Mouse (Mus musculus): ENCODE results near the gene Plekha4.

The Plekha4 gene

GRCm38 (mm10) chr7:45538163-45539041 lies 12.3 kb downstream of the Plekha4 start:
- 2% methylated on average over 29 of the region's 29 CpGs for WGBS

DNA sequence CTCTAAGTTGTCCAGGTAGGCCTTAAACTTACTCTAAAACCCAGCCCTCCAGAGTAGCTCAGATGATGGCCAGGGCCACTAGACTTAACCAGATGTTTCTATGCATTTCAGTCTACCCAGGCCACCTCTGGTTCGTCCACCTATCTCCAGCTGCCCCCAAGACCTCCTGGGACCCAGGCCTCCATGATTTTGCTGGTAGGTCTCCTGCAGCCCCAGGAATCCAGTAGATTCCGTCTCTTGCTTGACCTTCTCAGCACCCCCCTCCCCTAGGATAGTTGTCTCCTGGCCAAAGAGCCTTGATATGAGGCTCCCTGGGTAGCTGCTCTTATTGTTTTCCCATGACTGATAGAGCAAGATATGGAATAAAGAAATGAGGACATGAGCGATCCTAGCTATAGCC lies 13.0 kb downstream of the Plekha4 start:
- 91% methylated on average over 3 of the region's 3 CpGs for WGBS

- WGBS: 74% methylated on average over 2 of the region's 2 CpGs
These were observed 14.1 kb downstream of the Plekha4 start for GRCm38 (mm10) chr7:45540213-45540612.

- 89% methylated on average over 1 of the region's 1 CpGs for WGBS
These were observed 18.4 kb downstream of the Plekha4 start for GRCm38 (mm10) chr7:45544525-45544924.

DNA sequence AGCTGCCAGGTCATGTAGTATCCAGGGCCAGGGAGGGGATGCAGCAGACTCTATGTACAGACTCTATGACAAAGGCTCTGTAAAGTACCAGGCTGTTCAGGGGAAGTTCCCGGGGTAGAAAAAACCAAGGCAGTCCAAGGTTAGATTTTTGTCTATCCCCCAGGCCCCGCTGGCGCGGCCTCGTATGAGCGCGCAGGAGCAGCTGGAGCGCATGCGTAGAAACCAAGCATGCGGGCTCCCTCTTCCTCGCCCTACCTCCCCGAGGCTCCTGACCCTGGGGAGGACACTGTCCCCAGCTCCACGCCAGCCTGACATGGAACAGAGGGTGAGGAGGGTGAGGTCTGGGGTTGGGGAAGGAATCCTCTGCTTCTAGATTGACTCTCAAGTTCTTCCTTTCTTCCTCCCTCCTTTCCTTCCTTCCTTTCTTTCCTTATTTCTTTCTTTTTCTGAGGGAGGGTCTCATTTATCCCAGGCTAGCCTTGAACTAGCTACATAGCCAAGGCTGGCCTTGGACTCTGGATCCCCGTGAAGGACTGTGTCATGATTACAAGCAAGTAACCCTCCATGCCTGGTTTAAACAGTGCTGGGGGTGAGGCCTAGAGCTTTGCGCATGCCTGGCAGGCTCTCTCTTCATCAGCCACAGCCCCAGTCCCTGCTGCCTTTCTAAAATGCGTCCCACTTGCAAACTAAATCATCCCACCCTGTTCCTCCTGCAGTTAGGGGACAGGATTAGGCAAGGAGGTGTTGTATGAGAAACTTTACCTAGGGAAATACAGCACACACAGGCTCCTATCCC lies 23.7 kb downstream of the Plekha4 start:
- 91% methylated on average over 16 of the region's 16 CpGs for WGBS

GRCm38 (mm10) chr7:45550821-45551511 lies 24.8 kb downstream of the Plekha4 start:
- WGBS: 79% methylated on average over 11 of the region's 11 CpGs

DNA sequence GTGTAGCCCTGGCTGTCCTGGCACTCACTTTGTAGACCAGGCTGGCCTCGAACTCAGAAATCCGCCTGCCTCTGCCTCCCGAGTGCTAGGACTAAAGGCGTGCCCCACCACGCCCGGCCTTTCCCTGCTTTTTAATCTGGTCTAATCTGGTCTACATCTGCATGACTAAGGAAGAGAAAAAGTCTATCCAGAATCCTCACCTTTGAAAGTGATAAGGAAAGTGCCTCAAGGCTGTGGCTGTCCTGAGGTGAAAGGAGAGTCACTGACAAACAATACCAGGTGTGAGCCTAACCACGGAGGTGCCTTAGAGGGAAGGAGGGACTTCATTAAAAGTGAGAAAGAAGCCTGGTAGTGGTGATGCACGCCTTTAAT lies 25.4 kb downstream of the Plekha4 start:
- 88% methylated on average over 8 of the region's 8 CpGs for WGBS

DNA sequence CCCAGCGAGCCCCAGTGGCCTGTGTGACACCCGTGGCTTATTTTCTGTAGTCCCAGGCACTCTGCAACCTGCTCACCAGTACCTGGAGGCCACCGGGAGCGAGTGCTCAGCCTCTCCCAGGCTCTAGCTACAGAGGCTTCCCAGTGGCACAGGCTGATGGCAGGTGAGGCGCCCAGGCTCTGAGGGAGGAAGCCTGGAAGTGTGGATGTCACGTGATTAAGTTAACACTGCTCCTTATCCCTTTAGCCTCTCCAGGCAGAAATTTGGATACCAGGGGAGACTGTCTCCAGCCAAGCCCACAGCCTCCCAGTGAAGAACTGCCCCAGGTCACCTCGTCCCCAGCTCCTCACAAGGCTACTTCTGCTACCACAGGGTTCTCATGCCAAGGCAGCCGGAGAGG lies 27.4 kb downstream of the Plekha4 start:
- WGBS: 79% methylated on average over 8 of the region's 8 CpGs

- WGBS: 95% methylated on average over 2 of the region's 2 CpGs
These were observed 27.9 kb downstream of the Plekha4 start for GRCm38 (mm10) chr7:45553990-45554389.

DNA sequence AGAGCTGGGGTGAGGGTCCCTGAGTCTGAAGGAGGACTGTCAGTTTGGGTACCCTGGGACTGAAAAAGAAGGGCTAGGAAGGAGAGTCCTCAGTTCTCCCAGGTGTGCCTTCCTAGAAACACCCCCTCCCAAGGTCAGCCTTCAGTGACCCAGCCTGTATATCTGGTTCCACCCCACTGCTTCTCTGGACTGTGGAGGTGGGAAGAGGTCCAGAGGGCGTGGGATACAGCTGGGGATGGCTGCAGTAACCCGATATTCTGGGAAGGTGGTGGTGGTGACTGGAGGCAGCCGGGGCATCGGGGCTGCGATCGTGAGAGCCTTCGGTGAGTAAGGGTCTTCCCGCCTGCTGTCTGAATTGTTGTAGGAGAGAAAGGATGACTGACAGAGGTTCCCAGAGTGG lies 28.6 kb downstream of the Plekha4 start, which contains the start of gene Hsd17b14:
Gene Hsd17b14 (plus strand): TSS at position 150 of the 400 bp plus-strand sequence.
- WGBS: 65% methylated on average over 8 of the region's 8 CpGs

- WGBS: 29% methylated on average over 8 of the region's 8 CpGs
These were observed 29.7 kb downstream of the Plekha4 start for GRCm38 (mm10) chr7:45555787-45556186.

GRCm38 (mm10) chr7:45558907-45559306 lies 32.8 kb downstream of the Plekha4 start:
- WGBS: 66% methylated on average over 6 of the region's 6 CpGs

- WGBS: 80% methylated on average over 7 of the region's 7 CpGs
These were observed 34.1 kb downstream of the Plekha4 start for GRCm38 (mm10) chr7:45560241-45560640.

- WGBS: 23% methylated on average over 17 of the region's 17 CpGs
These were observed 34.9 kb downstream of the Plekha4 start for GRCm38 (mm10) chr7:45560843-45561623.

GRCm38 (mm10) chr7:45561624-45562520 lies 35.7 kb downstream of the Plekha4 start:
- WGBS: 41% methylated on average over 12 of the region's 12 CpGs

DNA sequence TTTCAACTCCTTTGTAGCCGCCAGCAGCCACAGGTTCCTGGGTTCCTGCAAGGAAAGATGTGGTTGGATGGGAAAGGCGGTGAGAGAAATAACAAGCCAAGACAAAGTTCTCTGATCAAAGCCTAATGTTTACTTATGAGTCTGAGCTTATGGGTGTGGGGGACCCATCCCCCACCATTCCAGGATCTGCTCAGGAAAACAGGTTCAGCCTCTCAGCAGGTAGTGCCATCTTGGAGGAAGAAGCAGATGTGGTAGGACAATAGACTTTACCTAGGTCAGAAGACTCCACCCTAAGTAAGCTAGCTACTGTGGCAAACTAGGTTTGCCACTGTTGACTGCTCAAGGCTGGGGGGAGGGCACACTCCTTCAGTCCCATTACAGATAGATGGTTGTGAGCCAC lies 38.7 kb downstream of the Plekha4 start:
- 79% methylated on average over 2 of the region's 2 CpGs for WGBS

DNA sequence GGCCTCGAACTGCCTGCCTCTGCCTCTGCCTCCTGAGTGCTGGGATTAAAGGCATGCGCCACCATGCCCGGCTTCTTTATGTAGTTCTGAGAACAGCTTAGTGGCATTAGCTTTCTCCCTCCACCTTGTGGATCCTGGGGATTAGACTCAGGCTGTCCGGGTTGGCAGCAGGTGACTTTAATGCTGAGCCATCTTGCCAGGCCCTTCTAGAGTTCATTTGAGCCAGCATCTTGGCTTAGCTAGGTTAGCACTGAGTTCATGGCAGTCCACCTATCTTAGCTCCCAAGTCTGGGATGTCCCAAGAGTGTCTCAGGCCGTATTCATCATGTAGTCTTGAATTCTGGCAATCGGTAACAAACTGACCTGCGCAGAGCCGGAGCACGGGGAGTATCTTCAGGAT lies 39.3 kb downstream of the Plekha4 start:
- 92% methylated on average over 9 of the region's 9 CpGs for WGBS

DNA sequence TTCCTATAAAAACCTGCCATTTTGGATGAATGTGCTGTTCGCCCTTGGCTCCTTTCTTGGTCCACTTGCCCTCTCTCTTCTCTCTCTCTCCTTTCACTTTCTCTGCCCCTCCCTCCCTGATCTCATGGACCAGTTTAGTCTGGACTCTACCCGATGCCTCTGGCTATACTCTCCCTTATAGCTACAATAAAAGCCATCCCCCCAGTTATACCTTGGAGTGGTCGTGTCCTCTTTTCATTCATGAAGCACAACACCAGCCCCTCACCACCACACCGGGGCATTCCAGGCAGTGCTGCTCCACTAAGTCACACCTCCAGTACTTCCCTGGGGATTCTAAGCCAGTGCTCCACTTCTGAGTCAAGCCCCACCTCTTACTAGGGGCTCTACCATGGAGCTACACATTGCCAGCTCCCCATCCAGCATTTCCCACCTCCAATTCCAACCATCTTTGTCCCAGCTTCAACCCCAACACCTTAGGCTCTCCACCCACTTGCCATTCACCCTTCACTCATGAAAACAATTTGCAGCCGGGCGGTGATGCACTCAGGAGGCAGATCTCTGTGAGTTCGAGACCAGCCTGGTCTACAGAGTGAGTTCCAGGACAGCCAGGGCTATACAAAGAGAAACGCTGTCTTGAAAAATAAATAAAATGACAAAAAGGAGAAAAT lies 41.1 kb downstream of the Plekha4 start:
- WGBS: 80% methylated on average over 8 of the region's 8 CpGs

DNA sequence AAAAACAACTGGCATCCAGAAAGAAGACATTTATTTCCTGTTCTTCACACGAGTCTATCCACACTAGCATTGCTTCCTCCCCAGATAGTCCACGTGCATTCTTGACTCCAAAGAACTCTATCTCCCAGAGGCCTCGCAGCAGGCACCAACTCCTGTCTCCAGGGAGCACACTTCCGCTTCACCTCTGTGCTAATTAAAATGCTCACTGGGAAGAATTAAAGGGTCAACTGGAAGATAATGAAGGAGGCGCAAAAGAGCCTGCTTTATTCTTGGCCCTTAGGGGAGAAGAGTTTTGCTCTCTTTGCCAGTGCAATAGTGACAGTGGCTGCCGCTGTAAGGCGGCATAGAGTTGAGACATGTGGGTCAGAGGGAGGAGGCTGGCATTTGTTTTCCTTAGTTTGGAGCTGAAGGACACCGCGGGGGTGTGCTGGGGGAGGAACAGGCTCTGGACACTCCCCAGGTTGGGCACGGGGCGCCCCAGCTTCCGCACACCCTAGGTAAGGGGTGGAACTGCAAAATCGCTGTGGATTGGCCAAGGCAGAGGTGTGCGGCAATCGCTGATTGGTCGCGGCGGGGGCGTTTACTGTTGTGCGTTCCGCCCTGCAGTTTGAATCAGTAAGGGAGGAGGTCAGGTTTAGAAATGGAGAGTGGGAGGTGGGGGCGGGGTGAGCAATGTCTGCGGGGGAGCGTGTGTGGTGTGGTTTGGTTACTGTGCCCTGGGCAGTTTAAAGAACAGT lies 41.8 kb downstream of the Plekha4 start:
- WGBS: 3% methylated on average over 24 of the region's 24 CpGs

All from cerebral cortex, adult 2 months (tissue).